Mouse (Mus musculus): ENCODE measurements at regions not wholly inside any gene's neighbourhood (a gene's known extent, or its start where the extent isn't known, plus 50 kb on each side); places are given as distances from the start of the nearest gene placed in this dataset.
A peak's percentile ranks its signal among the peaks of the same experiment; 100 is the strongest.

- TF ChIP-seq POLR2A (IDR thresholded peaks at IDR 0.05; ENCODE audit: control insufficient read depth, low read depth, low read length) (no peak), CTCF (IDR thresholded peaks at IDR 0.05; ENCODE audit: control insufficient read depth, insufficient read depth, insufficient replicate concordance, low read depth, low read length) (peak; percentile 12; the same call in 1 of the 2 replicates)
These were observed 261.9 kb upstream of the Gjb5 start for GRCm38 (mm10) chr4:127619870-127620269.

Data from testis, adult 2 months (tissue).